Mouse (Mus musculus): Measurements from ENCODE around the gene Pdlim4. TPM values are rescaled to one million over a fixed set of nuclear protein-coding genes. Genes with fewer than 3 reads are reported as not detected.

Gene Pdlim4
- polyA plus RNA-seq, 1 experiment: 4.4 TPM

DNA sequence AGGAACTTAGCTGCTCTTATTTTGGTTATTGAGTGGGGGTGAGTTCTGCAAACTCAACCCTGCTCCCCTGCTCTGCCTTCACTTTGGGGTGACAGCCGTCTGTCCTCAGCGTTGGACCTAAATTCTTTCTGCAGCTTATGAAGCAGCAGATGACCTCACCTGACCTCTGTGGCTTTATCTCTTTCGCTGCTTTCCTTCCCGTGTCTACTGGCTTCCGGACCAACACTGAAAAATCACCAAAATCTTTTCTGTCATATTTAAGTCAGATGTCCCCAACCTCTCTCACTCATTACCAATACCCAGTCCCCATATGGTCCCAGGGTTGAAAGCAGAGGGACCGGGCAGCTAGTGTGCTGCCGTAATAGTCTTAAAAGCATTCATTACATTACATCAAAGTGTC is 23.4 kb upstream of the Pdlim4 start:
- Histone ChIP-seq H3K27ac (ENCODE audit: control insufficient read depth, insufficient read depth, low read depth, low read length) (no peak overlapping the region), H3K27me3 (ENCODE audit: control insufficient read depth, insufficient read depth, low read length) (no peaks in the 10 kb centered on the region), H3K36me3 (ENCODE audit: control insufficient read depth, insufficient read depth, low read length) (no peaks in the 10 kb centered on the region), H3K4me1 (ENCODE audit: control insufficient read depth, insufficient read depth, low read length) (peaks cover 2% of the 10 kb centered on the region; the same call in 1 of the 2 replicates), H3K4me3 (ENCODE audit: control insufficient read depth, low read depth, low read length) (no peak overlapping the region)
- no peak for TF ChIP-seq POLR2A (IDR thresholded peaks at IDR 0.05; ENCODE audit: control insufficient read depth, low read depth, low read length)
- no peak for TF ChIP-seq CTCF (IDR thresholded peaks at IDR 0.05; ENCODE audit: control insufficient read depth, insufficient read depth, insufficient replicate concordance, low read depth, low read length)

DNA sequence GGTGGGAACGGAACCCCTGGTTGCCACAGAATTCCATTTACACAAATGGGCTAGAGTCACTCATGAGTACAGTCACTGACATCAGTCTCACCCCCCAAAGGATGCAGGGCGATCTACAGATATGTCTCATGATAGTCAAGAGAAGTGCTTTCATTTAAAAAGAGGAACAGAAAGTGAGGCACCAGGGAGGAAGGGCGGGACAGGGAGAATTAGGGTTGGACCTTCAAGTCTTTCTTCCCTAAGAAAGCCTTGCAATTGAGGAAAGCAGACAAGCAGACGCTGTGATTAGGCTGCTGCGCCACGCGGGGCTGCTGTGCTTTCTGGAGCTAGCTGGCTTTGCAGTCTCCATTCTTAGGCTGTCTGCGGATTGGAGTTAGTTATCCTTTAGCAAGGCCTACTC is 22.9 kb upstream of the Pdlim4 start:
- Histone ChIP-seq H3K36me3 (ENCODE audit: control insufficient read depth, insufficient read depth, low read length) (no peaks in the 10 kb centered on the region), H3K4me3 (ENCODE audit: control insufficient read depth, low read depth, low read length) (no peak overlapping the region), H3K27ac (ENCODE audit: control insufficient read depth, insufficient read depth, low read depth, low read length) (no peak overlapping the region), H3K27me3 (ENCODE audit: control insufficient read depth, insufficient read depth, low read length) (no peaks in the 10 kb centered on the region), H3K4me1 (ENCODE audit: control insufficient read depth, insufficient read depth, low read length) (peaks cover 2% of the 10 kb centered on the region; the same call in 1 of the 2 replicates)
- TF ChIP-seq CTCF (IDR thresholded peaks at IDR 0.05; ENCODE audit: control insufficient read depth, insufficient read depth, insufficient replicate concordance, low read depth, low read length): no peak

DNA sequence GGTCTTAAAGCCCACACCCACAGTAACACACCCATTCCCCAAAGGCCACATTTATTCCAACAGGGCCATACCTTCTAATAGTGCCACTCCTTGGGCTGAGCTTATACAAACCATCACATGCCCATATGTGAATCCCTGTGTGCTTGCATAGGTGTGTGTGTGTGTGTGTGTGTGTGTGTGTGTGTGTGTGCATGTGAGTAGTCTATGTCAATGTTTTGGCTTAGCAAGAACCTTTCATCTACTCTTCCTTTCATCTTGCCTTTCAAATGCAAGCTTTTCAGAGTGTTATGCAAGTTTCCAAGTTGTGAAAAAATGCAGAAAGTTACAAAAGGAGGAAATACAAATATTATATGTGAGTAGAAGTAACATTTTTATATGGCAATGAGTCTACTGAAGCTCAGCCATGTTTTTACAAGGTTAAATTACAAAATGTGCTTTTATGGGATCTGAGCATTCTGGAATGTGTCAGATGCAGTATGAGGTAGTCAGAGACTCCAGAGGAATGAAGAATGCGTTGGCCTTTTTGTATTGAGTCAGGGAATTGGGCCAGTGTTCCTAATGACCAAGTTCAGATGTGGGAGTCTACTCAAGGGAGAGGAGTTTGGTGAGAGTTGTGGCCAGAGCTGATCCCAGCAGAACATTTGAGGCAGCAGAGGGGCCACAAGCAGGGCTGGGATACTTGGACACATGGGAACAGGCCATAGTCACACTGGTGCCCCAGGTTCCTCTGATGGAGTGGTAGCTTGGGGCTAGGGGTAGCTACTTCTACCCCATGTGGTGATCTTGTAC is 21.5 kb upstream of the Pdlim4 start:
- H3K27me3 ChIP-seq (ENCODE audit: control insufficient read depth, insufficient read depth, low read length): no peaks in the 10 kb centered on the region
- no peaks in the 10 kb centered on the region for H3K36me3 ChIP-seq (ENCODE audit: control insufficient read depth, insufficient read depth, low read length)
- no peak overlapping the region for H3K27ac ChIP-seq (ENCODE audit: control insufficient read depth, insufficient read depth, low read depth, low read length)
- H3K4me1 ChIP-seq (ENCODE audit: control insufficient read depth, insufficient read depth, low read length): peaks cover 2% of the 10 kb centered on the region; the same call in 1 of the 2 replicates
- no peak overlapping the region for H3K4me3 ChIP-seq (ENCODE audit: control insufficient read depth, low read depth, low read length)
- TF ChIP-seq POLR2A (IDR thresholded peaks at IDR 0.05; ENCODE audit: control insufficient read depth, low read depth, low read length): no peak
- no peak for TF ChIP-seq CTCF (IDR thresholded peaks at IDR 0.05; ENCODE audit: control insufficient read depth, insufficient read depth, insufficient replicate concordance, low read depth, low read length)

DNA sequence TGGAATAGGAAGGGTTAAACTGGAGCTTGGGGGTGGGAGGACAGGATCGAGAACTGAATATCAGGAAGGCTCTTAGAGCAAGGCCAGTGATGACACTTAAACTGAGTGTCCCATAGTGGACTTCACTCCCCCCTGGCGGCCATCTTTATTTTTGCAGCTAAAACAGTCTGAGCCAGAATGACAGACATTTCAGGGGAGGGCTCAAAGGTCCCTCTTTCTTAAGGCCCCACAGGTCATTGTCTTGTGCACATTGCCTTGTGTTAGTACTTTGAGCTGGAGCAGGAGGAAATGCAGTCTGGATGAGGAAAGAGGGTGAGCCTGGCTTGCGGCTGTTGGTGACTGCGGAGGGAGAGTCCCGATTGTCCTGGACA is 20.1 kb upstream of the Pdlim4 start:
- no peak for TF ChIP-seq CTCF (IDR thresholded peaks at IDR 0.05; ENCODE audit: control insufficient read depth, insufficient read depth, insufficient replicate concordance, low read depth, low read length)
- TF ChIP-seq POLR2A (IDR thresholded peaks at IDR 0.05; ENCODE audit: control insufficient read depth, low read depth, low read length): no peak

DNA sequence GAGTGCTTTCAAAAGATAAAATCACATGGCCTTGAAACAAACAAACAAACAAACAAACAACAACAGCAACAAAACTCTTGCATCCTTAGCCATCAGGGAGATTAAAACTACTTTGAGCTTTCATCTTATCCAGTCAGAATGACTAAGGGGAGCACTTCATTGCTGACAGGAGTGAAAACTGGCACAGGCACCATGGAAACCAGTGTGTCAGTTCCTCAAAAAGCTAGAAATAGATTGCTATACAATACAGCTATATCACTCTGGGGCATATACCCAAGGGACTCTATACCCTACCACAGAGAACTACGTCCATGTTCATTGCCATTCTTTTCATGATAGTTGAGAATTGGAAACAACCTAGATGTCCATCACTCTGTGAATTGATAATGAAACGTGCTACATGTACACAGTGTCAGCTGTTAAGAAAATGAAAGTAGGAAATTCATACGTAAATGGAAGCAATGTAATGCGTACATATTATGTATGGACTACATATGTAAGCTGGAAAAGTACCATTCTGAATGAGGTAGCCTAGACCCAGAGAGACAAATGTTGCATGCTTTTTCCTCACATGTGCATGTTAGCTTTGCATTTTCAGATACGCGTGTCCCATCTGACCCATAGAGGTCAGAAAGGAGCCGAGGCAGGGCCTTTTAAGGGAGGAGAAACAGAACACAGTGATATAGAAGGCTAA is 19.6 kb upstream of the Pdlim4 start:
- no peaks in the 10 kb centered on the region for H3K27me3 ChIP-seq (ENCODE audit: control insufficient read depth, insufficient read depth, low read length)
- H3K4me3 ChIP-seq (ENCODE audit: control insufficient read depth, low read depth, low read length): no peak overlapping the region
- no peak overlapping the region for H3K27ac ChIP-seq (ENCODE audit: control insufficient read depth, insufficient read depth, low read depth, low read length)
- peaks cover 2% of the 10 kb centered on the region; the same call in 1 of the 2 replicates for H3K4me1 ChIP-seq (ENCODE audit: control insufficient read depth, insufficient read depth, low read length)
- no peaks in the 10 kb centered on the region for H3K36me3 ChIP-seq (ENCODE audit: control insufficient read depth, insufficient read depth, low read length)
- no peak for TF ChIP-seq POLR2A (IDR thresholded peaks at IDR 0.05; ENCODE audit: control insufficient read depth, low read depth, low read length)
- no peak for TF ChIP-seq CTCF (IDR thresholded peaks at IDR 0.05; ENCODE audit: control insufficient read depth, insufficient read depth, insufficient replicate concordance, low read depth, low read length)

More for the DNA sequence above, 20.1 kb upstream of the Pdlim4 start:
- H3K27me3 ChIP-seq (ENCODE audit: control insufficient read depth, insufficient read depth, low read length): no peaks in the 10 kb centered on the region
- H3K4me3 ChIP-seq (ENCODE audit: control insufficient read depth, low read depth, low read length): no peak overlapping the region
- no peak overlapping the region for H3K27ac ChIP-seq (ENCODE audit: control insufficient read depth, insufficient read depth, low read depth, low read length)
- peaks cover 2% of the 10 kb centered on the region; the same call in 1 of the 2 replicates for H3K4me1 ChIP-seq (ENCODE audit: control insufficient read depth, insufficient read depth, low read length)
- H3K36me3 ChIP-seq (ENCODE audit: control insufficient read depth, insufficient read depth, low read length): no peaks in the 10 kb centered on the region

DNA sequence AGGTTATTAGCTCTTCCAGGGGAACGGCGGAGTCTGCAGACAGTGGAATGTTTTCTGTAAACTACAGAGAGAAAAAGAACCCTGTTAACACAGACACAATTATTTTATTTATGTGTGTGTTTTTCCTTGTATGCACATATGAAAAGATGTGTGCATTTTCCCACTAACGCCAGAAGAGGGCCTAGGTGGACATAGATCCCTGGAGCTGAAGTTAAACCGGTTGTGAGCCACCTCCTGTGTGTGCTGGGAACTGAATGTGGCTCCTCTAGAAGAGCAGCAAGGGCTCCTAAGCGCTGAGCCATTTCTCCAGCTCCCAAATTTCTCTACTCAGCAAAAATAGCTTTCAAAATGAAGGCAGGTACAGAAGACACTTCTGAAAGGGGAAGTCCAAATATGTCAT is 17.0 kb upstream of the Pdlim4 start:
- TF ChIP-seq CTCF (IDR thresholded peaks at IDR 0.05; ENCODE audit: control insufficient read depth, insufficient read depth, insufficient replicate concordance, low read depth, low read length) (no peak), POLR2A (IDR thresholded peaks at IDR 0.05; ENCODE audit: control insufficient read depth, low read depth, low read length) (no peak)
- Histone ChIP-seq H3K4me1 (ENCODE audit: control insufficient read depth, insufficient read depth, low read length) (no peaks in the 10 kb centered on the region), H3K27ac (ENCODE audit: control insufficient read depth, insufficient read depth, low read depth, low read length) (no peak overlapping the region), H3K4me3 (ENCODE audit: control insufficient read depth, low read depth, low read length) (no peak overlapping the region), H3K36me3 (ENCODE audit: control insufficient read depth, insufficient read depth, low read length) (no peaks in the 10 kb centered on the region), H3K27me3 (ENCODE audit: control insufficient read depth, insufficient read depth, low read length) (no peaks in the 10 kb centered on the region)

DNA sequence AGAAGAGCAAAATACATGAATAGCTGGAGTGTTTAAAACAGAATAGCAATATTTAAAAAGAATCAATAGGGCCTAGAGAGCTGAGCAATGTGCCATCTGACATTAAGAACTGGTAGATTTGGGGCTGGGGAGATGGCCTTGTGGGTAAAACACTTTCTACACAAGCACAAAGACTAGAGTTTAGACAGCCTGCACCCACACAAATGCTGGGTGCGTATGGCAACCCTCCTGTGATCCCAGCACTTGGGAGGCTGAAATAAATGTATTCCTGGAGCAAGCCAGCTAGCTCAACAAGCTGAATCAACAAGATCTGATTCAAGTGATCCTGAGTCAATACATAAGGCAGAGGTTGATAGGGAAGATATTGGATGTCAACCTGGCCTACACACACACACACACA is 16.2 kb upstream of the Pdlim4 start:
- Histone ChIP-seq H3K4me3 (ENCODE audit: control insufficient read depth, low read depth, low read length) (no peak overlapping the region), H3K36me3 (ENCODE audit: control insufficient read depth, insufficient read depth, low read length) (no peaks in the 10 kb centered on the region), H3K27ac (ENCODE audit: control insufficient read depth, insufficient read depth, low read depth, low read length) (no peak overlapping the region), H3K4me1 (ENCODE audit: control insufficient read depth, insufficient read depth, low read length) (no peaks in the 10 kb centered on the region), H3K27me3 (ENCODE audit: control insufficient read depth, insufficient read depth, low read length) (no peaks in the 10 kb centered on the region)
- TF ChIP-seq CTCF (IDR thresholded peaks at IDR 0.05; ENCODE audit: control insufficient read depth, insufficient read depth, insufficient replicate concordance, low read depth, low read length) (no peak), POLR2A (IDR thresholded peaks at IDR 0.05; ENCODE audit: control insufficient read depth, low read depth, low read length) (no peak)
